ENCODE assay signal across 15 mouse cellular contexts in the genomic region with DNA sequence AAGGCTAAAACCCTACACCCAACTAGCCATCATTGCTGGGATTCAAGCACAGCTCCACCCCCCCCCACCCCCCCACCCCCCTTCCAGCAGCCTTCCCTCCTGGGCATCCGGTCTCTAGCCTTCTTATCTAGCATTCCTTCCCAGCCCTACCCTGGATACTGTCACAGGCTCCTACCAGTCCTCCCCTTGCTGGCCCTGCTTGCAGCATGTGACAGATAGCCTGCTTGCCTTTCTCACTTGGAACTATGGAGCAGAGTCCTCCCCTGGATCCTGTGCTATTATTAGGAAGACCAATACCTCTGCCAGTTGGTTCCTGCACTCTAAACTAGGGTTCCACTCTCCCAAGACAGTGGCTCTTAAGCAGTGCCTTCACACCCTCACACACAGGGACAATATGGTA. TPM values are rescaled to one million over a fixed set of nuclear protein-coding genes. Genes with fewer than 3 reads are reported as not detected.
DNase-seq lines count a peak whose midpoint lies in the region; ATAC-seq and TF ChIP-seq lines count a peak whose summit lies in the region.
"Had no signal": no experiment of that assay in that cellular context is flagged by ENCODE, and none has a peak within 500 bp of the region (broad histone marks: within the 10 kb centered on the region; RNA-seq: fewer than 3 reads in every experiment).

No protein-coding gene starts in this region.

- peak; percentile 42; the same call in 1 of the 2 replicates for ATAC-seq in lung, embryonic 16.5 days (ENCODE audit: low read depth)
- ATAC-seq in heart, embryonic 16.5 days (replicated peaks; ENCODE audit: extremely low read depth, insufficient read depth, low FRiP score): peak; percentile 86
- ATAC-seq in liver, embryonic 11.5 days (replicated peaks; ENCODE audit: low FRiP score): 0 out of 2 replicates have a peak, but pooled peaks have one; percentile 51
- peak; percentile 78 for ATAC-seq in stomach, postnatal 0 days (ENCODE audit: low FRiP score, low TSS enrichment)

- H3K9ac ChIP-seq in lung, embryonic 16.5 days (ENCODE audit: low read length): no peak overlapping the region
- no peak overlapping the region for H3K9ac ChIP-seq in heart, embryonic 16.5 days (ENCODE audit: low read length)
- H3K9ac ChIP-seq in liver, embryonic 11.5 days (ENCODE audit: low read depth, low read length): no peak overlapping the region
- no peak overlapping the region for H3K9ac ChIP-seq in stomach, postnatal 0 days (ENCODE audit: low read length)
- H3K9ac ChIP-seq: embryonic facial prominence, embryonic 15.5 days had no signal

- peaks cover 39% of the 10 kb centered on the region for H3K4me1 ChIP-seq in lung, embryonic 16.5 days (replicated peaks; ENCODE audit: control insufficient read depth, insufficient read depth, low read length)
- H3K4me1 ChIP-seq in heart, embryonic 16.5 days (ENCODE audit: control insufficient read depth, insufficient read depth, low read length): peaks cover 57% of the 10 kb centered on the region
- H3K4me1 ChIP-seq in liver, embryonic 11.5 days (replicated peaks; ENCODE audit: control insufficient read depth, insufficient read depth, low read length): peaks cover 11% of the 10 kb centered on the region
- H3K4me1 ChIP-seq in stomach, postnatal 0 days (replicated peaks; ENCODE audit: control insufficient read depth, insufficient read depth): 0 out of 2 replicates have a peak, but pooled peaks cover 2% of the 10 kb centered on the region
- no peaks in the 10 kb centered on the region for H3K4me1 ChIP-seq in thymus, adult 2 months (replicated peaks; ENCODE audit: control insufficient read depth, insufficient read depth, low read length)
- H3K4me1 ChIP-seq: megakaryocyte, embryonic 14.5 days had no signal

- H3K36me3 ChIP-seq in lung, embryonic 16.5 days (ENCODE audit: control insufficient read depth, insufficient read depth, low read length): no peaks in the 10 kb centered on the region
- no peaks in the 10 kb centered on the region for H3K36me3 ChIP-seq in heart, embryonic 16.5 days (ENCODE audit: control insufficient read depth, insufficient read depth)
- H3K36me3 ChIP-seq in liver, embryonic 11.5 days (ENCODE audit: control insufficient read depth, insufficient read depth, low read length): no peaks in the 10 kb centered on the region
- no peaks in the 10 kb centered on the region for H3K36me3 ChIP-seq in stomach, postnatal 0 days (ENCODE audit: control insufficient read depth, insufficient read depth, low read length)
- no peaks in the 10 kb centered on the region for H3K36me3 ChIP-seq in thymus, adult 2 months (ENCODE audit: control insufficient read depth, insufficient read depth, low read length)
- H3K36me3 ChIP-seq: embryonic facial prominence, embryonic 15.5 days had no signal

- TF ChIP-seq CTCF in stomach, postnatal 0 days (IDR thresholded peaks at IDR 0.05; ENCODE audit: low read depth): no peak
- no peak for TF ChIP-seq CTCF in thymus, adult 2 months (IDR thresholded peaks at IDR 0.05; ENCODE audit: borderline replicate concordance, control insufficient read depth, extremely low read depth, insufficient read depth, low read length, poor library complexity)

- no peak for DNase-seq in lung, adult 18-20 months
- DNase-seq in liver, embryonic 11.5 days (ENCODE audit: low spot score): no peak
- DNase-seq in stomach, postnatal 0 days (ENCODE audit: low spot score): peak; percentile 50
- DNase-seq in left cerebral cortex, adult 9 months (ENCODE audit: low spot score in 2 of 2): no peak
- DNase-seq in thymus, adult 2 months: no peak
- no peak for DNase-seq in thymus, postnatal 14 days
- DNase-seq: cerebellum, postnatal 14 days; gastrocnemius, postnatal 36 days; layer of hippocampus, adult 9-11 months; thymus, postnatal 4 days had no signal

- H3K4me3 ChIP-seq in lung, embryonic 16.5 days (ENCODE audit: low read length): no peak overlapping the region
- H3K4me3 ChIP-seq in heart, embryonic 16.5 days (ENCODE audit: low read length): no peak overlapping the region
- H3K4me3 ChIP-seq in liver, embryonic 11.5 days (ENCODE audit: low read depth, low read length): no peak overlapping the region
- no peak overlapping the region for H3K4me3 ChIP-seq in stomach, postnatal 0 days (ENCODE audit: low read depth, low read length)
- no peak overlapping the region for H3K4me3 ChIP-seq in thymus, adult 2 months (ENCODE audit: control insufficient read depth, insufficient read depth, low read length)
- H3K4me3 ChIP-seq: embryonic facial prominence, embryonic 15.5 days; megakaryocyte, embryonic 14.5 days; myocyte had no signal

- no peaks in the 10 kb centered on the region for H3K9me3 ChIP-seq in lung, embryonic 16.5 days (ENCODE audit: control insufficient read depth, low read length)
- no peaks in the 10 kb centered on the region for H3K9me3 ChIP-seq in heart, embryonic 16.5 days (replicated peaks; ENCODE audit: control insufficient read depth, low read length)
- H3K9me3 ChIP-seq in liver, embryonic 11.5 days (ENCODE audit: control insufficient read depth, low read length): no peaks in the 10 kb centered on the region
- no peaks in the 10 kb centered on the region for H3K9me3 ChIP-seq in stomach, postnatal 0 days (ENCODE audit: control insufficient read depth, low read length)
- H3K9me3 ChIP-seq: embryonic facial prominence, embryonic 15.5 days had no signal

- no peak for TF ChIP-seq EP300 in stomach, postnatal 0 days (optimal IDR thresholded peaks at IDR 0.05)

- H3K4me2 ChIP-seq in lung, embryonic 16.5 days (ENCODE audit: low read depth, low read length): no peak overlapping the region
- peak overlapping the region; percentile 49; the same call in 1 of the 2 replicates for H3K4me2 ChIP-seq in heart, embryonic 16.5 days (ENCODE audit: low read depth, low read length)
- no peak overlapping the region for H3K4me2 ChIP-seq in liver, embryonic 11.5 days
- no peak overlapping the region for H3K4me2 ChIP-seq in stomach, postnatal 0 days (replicated peaks; ENCODE audit: low read depth)
- H3K4me2 ChIP-seq: embryonic facial prominence, embryonic 15.5 days had no signal

- H3K27me3 ChIP-seq in lung, embryonic 16.5 days (ENCODE audit: control insufficient read depth, insufficient read depth, low read depth, low read length): no peaks in the 10 kb centered on the region
- H3K27me3 ChIP-seq in heart, embryonic 16.5 days (ENCODE audit: control insufficient read depth, insufficient read depth, low read length): no peaks in the 10 kb centered on the region
- no peaks in the 10 kb centered on the region; the same call in 1 of the 2 replicates for H3K27me3 ChIP-seq in liver, embryonic 11.5 days (replicated peaks; ENCODE audit: control insufficient read depth, insufficient read depth, low read length)
- no peaks in the 10 kb centered on the region for H3K27me3 ChIP-seq in stomach, postnatal 0 days (ENCODE audit: control insufficient read depth, insufficient read depth, low read length)
- no peaks in the 10 kb centered on the region for H3K27me3 ChIP-seq in thymus, adult 2 months (ENCODE audit: control insufficient read depth, insufficient read depth, low read length)
- H3K27me3 ChIP-seq: embryonic facial prominence, embryonic 15.5 days had no signal

- 0% methylated on average over 1 of the region's 1 CpGs for WGBS in lung, embryonic 16.5 days
- WGBS in heart, embryonic 16.5 days: 6% methylated on average over 1 of the region's 1 CpGs
- 11% methylated on average over 1 of the region's 1 CpGs for WGBS in liver, embryonic 11.5 days
- 57% methylated on average over 1 of the region's 1 CpGs for whole genome bisulfite sequencing in stomach, postnatal 0 days
- WGBS in thymus, adult 2 months: 71% methylated on average over 1 of the region's 1 CpGs

- no peak for TF ChIP-seq POLR2A in thymus, adult 2 months (IDR thresholded peaks at IDR 0.05; ENCODE audit: control insufficient read depth, extremely low read depth, insufficient read depth, low read length, poor library complexity)

- no peak overlapping the region for H3K27ac ChIP-seq in lung, embryonic 16.5 days (ENCODE audit: low read length)
- H3K27ac ChIP-seq in heart, embryonic 16.5 days (ENCODE audit: low read length): peak overlapping the region; percentile 93
- H3K27ac ChIP-seq in liver, embryonic 11.5 days (ENCODE audit: low read depth, low read length): 0 out of 2 replicates have a peak overlapping the region, but pooled peaks have one; percentile 34
- no peak overlapping the region for H3K27ac ChIP-seq in stomach, postnatal 0 days (replicated peaks)
- no peak overlapping the region for H3K27ac ChIP-seq in thymus, adult 2 months (ENCODE audit: control insufficient read depth, insufficient read depth, low read length)
- H3K27ac ChIP-seq: embryonic facial prominence, embryonic 15.5 days had no signal

RNA-seq across cellular contexts. Expression of gene Tead1, which starts 18.8 kb away (rescaled TPM):
- 20.1 and 22.5 TPM in 2 replicates for polyA plus RNA-seq in lung, embryonic 16.5 days (2015; fragmentation: Nextera tagmentation; extraction: Ambion mirVana)
- 19.4 and 24.8 TPM in 2 replicates for polyA plus RNA-seq in heart, embryonic 16.5 days (2015; fragmentation: Nextera tagmentation; extraction: Ambion mirVana)
- 6.7 and 7.4 TPM in 2 replicates for polyA plus RNA-seq in liver, embryonic 11.5 days (2014; fragmentation: Nextera tagmentation; extraction: Ambion mirVana)
- 13.5 and 13.9 TPM in 2 replicates for polyA plus RNA-seq in stomach, postnatal 0 days (2015; fragmentation: Nextera tagmentation; extraction: Ambion mirVana)
- polyA plus RNA-seq in thymus, adult 2 months (2012; rRNA removed): 3.2 and 4.4 TPM in 2 replicates

Comparison
In these comparisons a context has a peak if more than half of its experiments do, and no peak if none do; other contexts are left out.
1. H3K27ac ChIP-seq: peak in heart, embryonic 16.5 days (single experiment) and liver, embryonic 11.5 days (single experiment); none in lung, embryonic 16.5 days (single experiment), stomach, postnatal 0 days (single experiment) and thymus, adult 2 months (single experiment).
2. Peak in every context shown above with its lines, with median percentiles within 50 percentile points of each other: ATAC-seq.